Mouse (Mus musculus) right cerebral cortex, postnatal 14 days (tissue): Measurements from ENCODE around the gene Nmt1.
A peak's percentile ranks its signal among the peaks of the same experiment; 100 is the strongest.

Experiments used
- DNase-seq: peaks from one replicate; pipeline ENCODE4 v3.0.0; 2022

Gene Nmt1

GRCm38 (mm10) chr11:103006286-103007000, 21.5 kb upstream of the Nmt1 start:
- no peak for DNase-seq

- no peak for DNase-seq
Observed at GRCm38 (mm10) chr11:103007001-103007340, 21.0 kb upstream of the Nmt1 start.

DNA sequence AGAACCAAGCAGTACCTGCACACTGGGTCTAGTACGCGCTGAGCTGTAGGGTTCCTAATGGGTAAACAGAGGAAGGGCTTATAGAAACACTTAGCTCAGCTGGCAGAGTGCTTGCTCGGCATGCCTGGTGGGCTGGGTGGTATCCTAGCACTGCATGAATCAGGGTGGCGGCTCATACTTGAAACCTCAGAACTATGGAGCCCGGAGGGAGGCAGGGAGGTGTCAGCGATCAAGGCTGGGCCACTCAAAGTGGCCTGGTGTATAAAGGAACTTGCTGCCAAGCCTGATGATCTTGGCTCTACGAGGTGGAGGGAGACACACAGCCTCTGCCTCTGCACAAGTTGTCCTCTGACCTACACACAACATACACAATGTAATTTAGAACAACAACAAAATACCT, 19.4 kb upstream of the Nmt1 start:
- DNase-seq = no peak

- peak; percentile 45 for DNase-seq
Observed at GRCm38 (mm10) chr11:103009208-103009607, 18.8 kb upstream of the Nmt1 start.

DNA sequence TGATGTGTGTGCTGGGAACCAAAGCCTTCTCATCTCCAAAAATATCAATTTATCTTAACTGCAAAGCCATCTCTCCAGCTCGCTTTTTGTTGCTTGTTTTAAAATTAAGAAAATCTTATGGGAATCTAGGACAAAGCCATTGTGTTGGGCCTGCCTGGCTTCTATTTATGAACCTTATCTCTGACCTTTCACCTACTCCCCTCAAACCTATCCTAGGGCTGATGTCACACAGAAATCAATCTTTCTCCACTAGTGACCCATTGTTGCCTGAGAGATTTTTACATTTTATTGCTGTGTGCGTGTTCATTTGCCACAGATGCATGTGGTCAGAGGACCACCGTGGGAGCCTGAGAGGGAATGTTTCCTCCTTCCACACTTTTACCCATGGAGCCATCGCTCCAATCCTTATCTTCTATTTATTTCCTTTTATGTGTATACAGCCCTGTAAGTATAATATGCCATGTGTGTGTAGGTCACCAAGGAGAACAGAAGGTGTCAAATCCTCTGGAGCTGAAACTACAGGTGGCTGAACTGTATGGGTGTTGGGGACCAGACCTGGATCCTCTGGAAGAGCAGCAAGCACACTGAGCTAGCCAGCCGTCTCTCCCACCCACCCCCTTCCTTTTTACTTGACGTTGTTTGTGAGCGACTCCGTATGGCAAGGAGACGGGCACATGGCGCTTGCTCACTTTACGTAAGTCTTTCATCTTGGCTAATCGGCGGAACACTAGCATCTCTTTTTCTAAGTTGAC, 17.4 kb upstream of the Nmt1 start:
- no peak for DNase-seq

GRCm38 (mm10) chr11:103011206-103011497, 16.8 kb upstream of the Nmt1 start:
- no peak for DNase-seq

DNA sequence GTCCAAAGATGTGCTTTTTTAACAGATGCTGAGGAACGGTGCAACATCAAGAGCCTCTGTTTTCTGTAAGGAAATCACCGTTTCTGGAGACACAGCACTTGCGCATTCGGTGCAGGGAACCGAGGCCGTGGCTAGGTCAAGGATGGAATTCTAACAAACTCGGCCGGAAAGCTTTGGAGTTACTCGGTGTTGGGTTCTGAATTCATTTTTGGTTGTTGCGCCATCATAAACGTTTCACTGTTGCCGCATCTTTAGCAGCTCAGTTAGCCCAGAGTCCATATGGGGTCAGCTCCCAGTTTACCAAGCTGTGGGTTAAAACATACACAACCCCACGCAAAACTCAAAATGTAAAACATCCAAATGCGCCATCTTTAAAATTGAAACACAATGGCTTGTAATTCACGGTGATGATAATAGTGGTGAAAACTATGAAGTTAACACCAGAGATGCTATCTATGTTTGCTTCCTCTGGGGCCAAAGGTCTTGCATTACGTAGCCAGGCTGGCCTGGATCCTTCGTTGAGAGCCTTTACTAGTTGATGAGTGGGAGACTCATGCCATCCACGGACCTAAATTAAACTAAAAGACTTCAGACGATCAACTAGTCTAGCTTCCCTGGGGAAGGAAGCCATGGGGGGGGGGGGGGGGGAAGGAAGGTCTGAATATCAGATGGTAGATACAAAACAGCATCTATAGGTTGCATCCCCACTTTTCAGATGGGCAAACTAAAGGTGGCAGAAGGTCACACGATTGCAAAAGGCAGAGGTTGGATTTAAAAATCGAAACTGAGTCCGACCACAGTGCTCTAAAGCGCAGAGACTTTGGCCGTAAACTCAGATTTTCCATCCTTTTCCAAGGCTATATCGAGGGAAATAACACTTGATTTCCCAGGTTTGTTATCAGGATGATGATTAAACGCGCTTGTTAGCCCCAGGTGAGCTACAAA, 11.8 kb upstream of the Nmt1 start:
- no peak for DNase-seq

DNA sequence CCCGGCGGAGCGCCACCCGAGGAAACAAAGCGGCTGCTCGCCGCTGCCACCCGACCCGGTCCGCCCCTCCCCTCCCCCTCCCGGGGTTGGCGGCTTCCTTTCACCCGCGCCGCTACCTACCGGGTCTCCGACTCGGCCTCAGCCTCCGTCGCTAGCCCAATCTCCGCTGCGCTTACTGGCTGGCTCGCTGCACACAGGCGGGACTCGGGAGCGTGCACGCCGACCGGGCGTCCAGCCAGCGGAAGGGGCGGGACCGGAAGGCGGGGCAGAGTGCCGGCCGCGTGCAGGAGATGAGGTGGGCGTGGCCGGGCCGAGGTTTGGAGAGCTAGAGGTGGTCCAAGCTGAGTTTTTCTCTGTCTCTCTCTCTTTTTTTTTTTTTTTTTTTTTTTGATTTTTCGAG, 11.1 kb upstream of the Nmt1 start:
- DNase-seq = peak; percentile 99

DNA sequence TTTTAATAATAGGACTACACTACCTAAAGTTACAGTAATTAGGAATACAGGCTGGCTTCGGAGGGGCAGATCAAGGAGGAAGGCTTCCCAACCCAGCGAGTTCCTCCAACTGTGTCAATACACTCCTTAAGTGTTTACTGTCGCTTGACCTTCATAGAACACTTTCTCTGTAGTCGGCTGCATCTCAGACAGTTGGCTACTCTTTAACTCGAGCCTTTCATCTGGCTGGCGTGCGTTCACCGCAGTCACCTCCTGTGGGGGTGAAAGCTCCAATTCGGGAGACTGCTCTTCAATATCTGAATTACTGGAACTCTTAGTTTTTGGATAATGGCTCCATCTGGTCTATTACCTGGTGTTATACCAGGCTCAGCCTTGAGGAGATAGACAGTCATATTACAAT, 10.3 kb upstream of the Nmt1 start:
- no peak for DNase-seq

GRCm38 (mm10) chr11:103018860-103019259, 9.1 kb upstream of the Nmt1 start:
- DNase-seq = no peak

DNA sequence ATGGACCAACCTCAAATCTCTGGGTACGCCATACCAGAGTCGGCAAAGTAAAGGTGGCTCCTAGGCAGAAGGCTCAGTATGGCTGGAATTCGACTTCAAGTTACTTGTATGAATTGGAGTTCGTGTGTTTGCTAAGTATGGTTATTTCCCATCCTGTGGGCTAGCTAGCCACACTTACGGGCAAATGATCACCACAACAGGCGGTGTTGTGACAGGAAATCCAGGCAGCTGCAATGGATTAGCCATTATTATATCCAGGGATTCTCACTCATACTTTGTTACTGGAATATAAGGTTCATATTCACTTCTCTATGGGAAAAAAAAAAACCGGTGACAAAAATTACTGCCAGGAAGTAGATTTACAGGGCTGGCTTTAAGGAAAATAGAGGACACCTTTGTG, 8.7 kb upstream of the Nmt1 start:
- DNase-seq = no peak

DNA sequence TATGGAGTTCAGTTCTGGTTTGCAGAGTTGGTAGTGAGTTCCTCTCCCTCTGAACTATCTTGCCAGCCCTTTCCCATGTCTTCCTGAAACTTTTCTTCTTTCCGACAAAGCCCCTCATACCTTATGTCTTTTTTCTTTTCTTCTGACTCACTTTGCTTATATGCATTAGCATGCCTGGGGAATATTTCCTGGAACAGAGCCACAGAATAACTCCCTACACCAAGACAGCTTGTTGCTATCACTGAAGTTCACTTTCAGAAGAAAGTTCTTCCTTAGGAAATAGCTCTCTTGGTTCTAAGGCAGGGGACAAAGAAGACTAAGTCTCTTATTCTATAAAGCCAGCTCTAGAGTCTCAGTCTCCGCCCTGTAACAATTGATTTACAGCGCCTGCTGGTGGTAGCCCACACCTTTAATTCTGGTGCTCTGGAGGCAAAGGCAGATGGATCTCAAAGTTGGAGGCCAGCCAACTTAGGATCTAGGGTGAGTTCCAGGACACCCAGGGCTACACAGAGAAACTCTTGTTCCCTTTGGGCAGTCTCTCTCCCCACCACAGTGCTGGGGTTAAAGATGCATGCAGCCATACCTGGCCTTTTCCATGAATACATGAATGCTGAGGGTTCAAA, 7.2 kb upstream of the Nmt1 start:
- DNase-seq = no peak

DNA sequence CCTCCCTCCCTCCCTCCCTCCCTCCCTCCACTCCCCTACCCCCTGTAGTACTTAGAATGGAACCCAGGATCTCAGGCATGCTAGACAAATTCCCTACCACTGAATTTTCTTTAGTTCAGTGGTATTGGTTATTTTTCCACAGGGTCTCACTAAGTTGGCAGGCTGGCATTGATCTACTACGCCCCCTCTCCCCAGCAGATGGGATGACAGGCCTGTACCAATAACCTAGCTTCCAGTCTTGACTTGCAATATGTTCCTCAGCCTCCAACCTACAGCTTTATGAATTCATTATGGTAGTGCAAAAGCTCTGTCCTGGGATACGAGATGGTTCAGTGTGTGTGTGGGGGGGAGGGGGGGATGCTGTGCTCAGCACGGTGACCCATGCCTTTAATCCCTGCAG, 4.0 kb upstream of the Nmt1 start:
- DNase-seq = no peak

GRCm38 (mm10) chr11:103026901-103027300, 1.1 kb upstream of the Nmt1 start:
- DNase-seq = no peak

DNA sequence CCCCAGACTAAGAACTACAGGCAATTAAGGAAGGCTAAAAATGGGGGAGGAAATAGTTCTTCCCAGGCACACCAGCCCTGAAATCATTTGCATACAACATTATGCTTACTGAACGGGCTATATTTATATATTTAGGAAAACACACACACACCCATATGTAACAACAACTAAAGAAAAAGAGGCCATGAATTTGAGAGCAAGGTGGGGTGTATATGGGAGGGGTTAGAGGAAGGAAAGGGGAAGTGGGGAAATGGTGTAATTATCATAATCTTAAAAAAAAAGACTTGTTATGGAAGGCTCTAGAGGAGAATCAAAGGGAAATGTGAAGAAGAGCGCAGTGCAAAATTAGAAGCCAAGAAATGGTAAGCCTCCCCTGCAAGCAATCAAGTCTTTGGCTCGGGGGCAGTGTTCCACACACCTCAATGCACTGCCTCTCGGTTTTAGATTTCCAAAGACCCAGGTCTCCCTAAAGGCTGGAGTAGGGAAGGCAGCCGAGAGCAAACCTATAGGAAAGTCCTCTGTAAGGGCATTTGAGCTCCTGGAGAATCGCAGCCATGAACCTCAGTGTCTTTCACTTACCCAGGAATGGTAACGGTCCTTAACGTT, 317 bp upstream of the Nmt1 start:
- DNase-seq = no peak

GRCm38 (mm10) chr11:103033030-103033429, 5.0 kb downstream of the Nmt1 start:
- DNase-seq = peak; percentile 39

DNA sequence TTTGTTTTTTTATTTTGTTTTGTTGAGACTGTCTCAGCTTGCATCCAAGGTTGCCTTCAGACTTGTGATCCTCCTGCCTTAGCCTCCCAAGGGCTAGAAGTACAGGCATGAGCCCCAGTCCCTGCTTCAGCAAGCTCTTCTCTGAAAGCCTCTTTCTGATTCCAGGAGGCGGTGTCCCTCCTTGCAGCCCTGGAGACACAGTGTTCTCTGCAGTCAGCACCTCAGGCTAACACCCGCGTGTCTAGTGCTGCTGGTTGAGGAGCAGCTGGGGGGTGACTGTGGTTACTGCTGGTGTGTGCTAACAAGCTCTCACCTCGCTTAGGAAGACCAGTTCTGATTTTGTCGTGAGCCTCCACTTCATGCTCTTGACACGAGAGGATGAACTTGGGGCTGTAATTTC, 7.0 kb downstream of the Nmt1 start:
- DNase-seq = no peak

DNA sequence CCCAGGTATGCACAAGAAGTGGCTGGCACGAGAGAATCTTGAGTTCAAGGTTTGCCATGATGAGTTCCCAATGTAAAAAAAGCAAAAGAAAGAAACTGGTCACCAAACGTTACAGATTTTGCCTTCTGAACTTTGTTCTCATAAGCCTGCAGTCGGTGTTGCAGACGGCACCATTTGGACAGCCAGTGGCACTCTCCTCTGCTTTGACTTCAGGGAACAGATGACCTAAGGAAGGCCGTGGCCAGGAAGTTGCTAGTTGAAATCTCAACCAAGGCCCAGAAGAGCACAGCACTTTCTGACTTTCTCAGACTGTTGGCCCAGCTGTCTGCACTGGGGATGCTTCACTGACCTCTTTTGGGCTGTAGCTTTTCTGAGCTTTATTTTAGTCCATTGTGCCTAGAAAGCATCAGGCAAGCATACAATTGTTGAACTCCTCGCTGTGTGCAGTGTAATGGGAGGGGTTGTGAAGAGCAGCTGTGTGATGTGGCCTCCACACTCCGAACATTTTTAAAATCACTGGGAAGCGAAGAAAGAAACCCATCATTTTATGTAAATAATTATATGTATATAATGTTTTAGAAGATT, 9.0 kb downstream of the Nmt1 start:
- no peak for DNase-seq

GRCm38 (mm10) chr11:103038037-103038436, 10.0 kb downstream of the Nmt1 start:
- DNase-seq = peak; percentile 40

- DNase-seq = peak; percentile 44
Observed at GRCm38 (mm10) chr11:103042828-103043227, 14.8 kb downstream of the Nmt1 start.

- no peak for DNase-seq
Observed at GRCm38 (mm10) chr11:103043982-103044381, 16.0 kb downstream of the Nmt1 start.

GRCm38 (mm10) chr11:103046286-103046685, 18.3 kb downstream of the Nmt1 start:
- no peak for DNase-seq

DNA sequence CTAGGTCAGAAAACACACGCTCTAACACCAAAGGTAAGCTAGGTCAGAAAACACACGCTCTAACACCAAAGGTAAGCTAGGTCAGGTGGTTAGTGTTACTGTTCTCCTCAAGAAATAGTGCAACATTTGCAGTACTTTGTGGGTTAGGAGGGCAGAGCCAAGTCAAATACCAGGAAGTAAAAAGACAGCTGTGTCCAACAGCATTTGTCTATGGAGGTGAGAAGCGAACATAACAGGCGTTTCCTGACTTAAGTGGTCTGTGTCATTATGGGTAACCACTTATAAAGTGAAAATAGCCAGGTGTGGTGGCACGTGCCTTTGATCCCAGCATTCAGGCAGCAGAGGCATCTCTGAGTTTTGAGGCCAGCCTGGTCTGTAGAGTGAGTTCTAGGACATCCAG, 21.6 kb downstream of the Nmt1 start:
- no peak for DNase-seq
